Mouse (Mus musculus): ENCODE measurements at regions not wholly inside any gene's neighbourhood (a gene's known extent, or its start where the extent isn't known, plus 50 kb on each side); places are given as distances from the start of the nearest gene placed in this dataset.

- no peak for TF ChIP-seq CTCF (conservative IDR thresholded peaks at IDR 0.05; ENCODE audit: insufficient read depth, insufficient read length, low read depth, low read length)
- no peak for TF ChIP-seq POLR2A (IDR thresholded peaks at IDR 0.05; ENCODE audit: low read depth, low read length)
Observed at GRCm38 (mm10) chr4:66691598-66692220, 135.7 kb upstream of the Tlr4 start.

All from kidney, adult 2 months (tissue).